Mouse (Mus musculus): ENCODE measurements around the gene Rpsa.

The Rpsa gene

DNA sequence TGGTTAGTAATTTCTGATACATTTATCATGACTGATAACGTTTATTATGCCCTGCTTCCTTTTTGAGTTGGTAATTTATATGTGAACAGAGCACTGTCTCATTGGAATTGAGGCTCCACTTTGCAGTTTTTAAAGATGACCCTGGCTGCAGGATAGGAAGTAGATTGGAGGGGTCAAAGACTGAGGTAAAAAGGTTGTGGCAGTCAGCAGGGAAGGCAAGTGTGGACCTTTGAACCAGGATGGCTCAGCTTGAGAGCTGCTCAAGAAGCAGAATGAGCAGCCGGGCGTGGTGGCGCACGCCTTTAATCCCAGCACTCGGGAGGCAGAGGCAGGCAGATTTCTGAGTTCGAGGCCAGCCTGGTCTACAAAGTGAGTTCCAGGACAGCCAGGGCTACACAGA is 14.0 kb upstream of the Rpsa start:
- no peak for DNase-seq (ENCODE audit: low spot score in 2 of 2)

DNA sequence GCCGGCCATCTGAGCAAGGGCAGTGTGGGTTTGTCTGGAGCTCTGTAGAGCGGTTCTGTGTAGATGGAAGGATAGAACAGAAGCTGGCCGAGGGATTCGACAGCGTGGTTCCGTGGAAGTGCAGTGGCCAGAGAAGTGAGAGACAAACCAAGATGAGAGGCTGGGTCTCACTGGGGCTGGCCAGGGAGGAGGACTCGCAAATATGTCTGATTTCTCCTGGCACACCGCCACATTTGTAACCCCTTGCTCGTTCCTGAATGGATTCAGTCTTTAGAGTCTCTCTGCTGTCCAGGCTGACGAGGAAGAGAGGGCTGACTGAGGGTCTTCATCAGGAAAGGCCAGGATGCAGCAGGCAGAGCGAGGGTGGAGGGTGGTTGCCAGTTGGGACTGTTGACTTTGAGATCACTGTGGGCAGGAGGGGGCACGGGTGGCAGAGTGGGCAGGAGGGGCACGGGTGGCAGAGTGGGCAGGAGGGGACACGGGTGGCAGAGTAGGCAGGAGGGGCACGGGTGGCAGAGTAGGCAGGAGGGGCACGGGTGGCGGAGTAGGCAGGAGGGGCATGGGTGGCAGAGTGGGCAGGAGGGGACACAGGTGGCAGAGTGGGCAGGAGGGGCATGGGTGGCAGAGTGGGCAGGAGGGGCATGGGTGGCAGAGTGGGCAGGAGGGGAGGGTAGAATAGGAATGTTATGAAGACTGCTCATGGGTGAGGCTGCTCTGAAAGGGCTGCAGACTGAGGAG is 13.3 kb upstream of the Rpsa start:
- DNase-seq (ENCODE audit: low spot score in 2 of 2) = peak in 1 of 2 experiments; percentile 27

DNA sequence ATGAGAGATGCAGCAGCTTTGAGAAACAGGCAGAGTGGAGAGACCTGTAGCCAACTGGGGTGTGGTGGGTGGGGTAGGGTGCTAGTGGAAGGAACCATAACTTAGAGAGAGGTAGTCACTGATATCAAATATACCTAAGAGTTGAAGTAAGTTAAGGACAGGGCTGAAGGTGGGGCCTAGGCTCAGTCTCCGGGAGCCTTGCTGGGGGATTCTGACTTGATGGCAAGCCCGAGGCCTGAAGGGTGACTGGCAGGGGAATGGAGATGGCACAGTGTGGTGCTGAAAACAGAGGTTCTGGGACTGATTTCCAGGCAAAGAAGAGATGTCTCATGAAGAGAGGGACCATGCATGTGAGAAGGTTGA is 12.7 kb upstream of the Rpsa start:
- no peak for DNase-seq (ENCODE audit: low spot score in 2 of 2)

DNA sequence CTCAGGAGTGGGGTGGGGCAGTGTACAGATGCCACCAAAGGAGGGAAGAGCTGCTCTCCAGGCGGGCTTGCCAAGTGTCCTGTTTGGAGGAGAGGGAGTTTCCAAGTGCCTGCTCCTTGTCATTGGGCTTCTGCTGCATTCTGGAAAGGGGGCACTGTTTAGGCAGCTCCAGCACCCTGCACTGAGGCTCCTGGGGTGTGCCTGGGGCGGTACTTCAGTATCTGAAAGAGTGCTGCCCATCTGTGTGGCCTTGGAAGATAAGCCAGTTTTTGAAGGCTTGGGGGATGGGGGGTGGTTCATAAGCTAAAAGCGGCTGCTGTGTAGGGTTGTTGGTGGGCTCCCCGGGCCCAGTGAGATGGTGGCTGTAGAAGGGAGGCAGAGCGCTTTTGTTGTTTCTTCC is 11.9 kb upstream of the Rpsa start:
- no peak for DNase-seq (ENCODE audit: low spot score in 2 of 2)

GRCm38 (mm10) chr9:120116184-120116624 is 11.3 kb upstream of the Rpsa start:
- no peak for DNase-seq (ENCODE audit: low spot score in 2 of 2)

DNA sequence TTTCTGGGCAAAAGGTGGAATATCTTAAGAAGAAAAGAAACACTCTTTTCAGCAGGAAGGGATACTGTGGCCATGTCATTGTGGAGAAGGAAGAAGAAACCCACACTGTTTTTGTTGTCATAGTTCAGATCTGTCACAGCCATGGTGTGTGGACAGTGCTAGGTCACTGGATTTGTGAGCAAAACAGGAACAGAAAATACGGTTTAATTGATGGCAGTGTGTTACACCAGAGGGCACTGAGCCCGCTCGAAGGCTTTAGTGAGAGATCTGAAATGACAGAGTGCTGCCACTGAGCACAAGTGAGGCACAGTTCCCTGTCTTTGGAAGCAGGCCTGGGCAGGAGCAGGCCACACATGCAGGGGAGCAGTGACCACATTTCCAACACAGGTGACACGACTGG is 9.3 kb upstream of the Rpsa start:
- DNase-seq (ENCODE audit: low spot score in 2 of 2) = no peak

DNA sequence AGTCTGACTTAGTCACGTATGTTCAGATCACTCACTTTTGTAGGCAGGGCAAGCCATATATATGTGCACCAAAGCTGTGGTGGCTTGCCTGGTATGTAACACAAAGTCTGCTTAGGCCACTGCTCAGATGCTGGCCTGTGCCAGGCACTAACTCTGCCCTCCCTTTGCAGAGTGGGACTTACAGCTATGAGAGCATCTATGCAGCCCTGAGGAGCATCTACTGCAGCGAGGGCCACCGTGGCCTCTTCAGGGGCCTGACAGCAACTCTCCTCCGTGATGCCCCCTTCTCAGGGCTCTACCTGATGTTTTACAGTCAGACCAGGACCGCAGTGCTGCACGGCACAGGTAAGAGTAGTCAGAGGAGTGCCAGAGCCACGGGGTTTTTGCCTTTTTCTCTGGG is 7.0 kb upstream of the Rpsa start:
- no peak for DNase-seq (ENCODE audit: low spot score in 2 of 2)

- no peak for DNase-seq (ENCODE audit: low spot score in 2 of 2)
Measured at GRCm38 (mm10) chr9:120126868-120127267, 621 bp upstream of the Rpsa start.

- DNase-seq (ENCODE audit: low spot score in 2 of 2) = no peak
Measured at GRCm38 (mm10) chr9:120129276-120129675, 1.8 kb downstream of the Rpsa start.

DNA sequence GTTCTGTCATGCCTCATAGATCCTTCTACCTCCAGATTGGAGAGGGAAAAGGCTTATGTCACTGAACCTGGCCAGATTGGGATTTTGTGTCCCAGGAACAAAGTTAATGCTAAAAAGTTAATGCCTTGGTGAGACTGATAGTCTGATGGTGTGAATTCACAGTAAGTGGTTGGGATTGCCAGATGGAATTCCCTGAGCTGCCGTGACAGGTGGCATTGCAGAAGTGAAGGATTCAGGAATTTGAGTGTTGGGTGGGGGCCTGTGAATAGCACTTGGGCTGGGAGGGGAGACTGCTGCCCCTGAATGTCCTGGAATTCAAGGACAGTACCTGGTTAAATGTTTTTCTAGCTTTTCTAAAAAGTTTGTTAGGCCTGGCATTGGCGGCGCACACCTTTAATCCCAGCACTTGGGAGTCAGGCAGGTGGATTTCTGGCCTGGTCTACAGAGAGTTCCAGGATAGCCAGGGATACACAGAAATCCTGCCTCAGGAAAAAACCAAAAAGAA is 4.3 kb downstream of the Rpsa start:
- DNase-seq (ENCODE audit: low spot score in 2 of 2) = no peak

GRCm38 (mm10) chr9:120132980-120133754 is 5.7 kb downstream of the Rpsa start:
- no peak for DNase-seq (ENCODE audit: low spot score in 2 of 2)

DNA sequence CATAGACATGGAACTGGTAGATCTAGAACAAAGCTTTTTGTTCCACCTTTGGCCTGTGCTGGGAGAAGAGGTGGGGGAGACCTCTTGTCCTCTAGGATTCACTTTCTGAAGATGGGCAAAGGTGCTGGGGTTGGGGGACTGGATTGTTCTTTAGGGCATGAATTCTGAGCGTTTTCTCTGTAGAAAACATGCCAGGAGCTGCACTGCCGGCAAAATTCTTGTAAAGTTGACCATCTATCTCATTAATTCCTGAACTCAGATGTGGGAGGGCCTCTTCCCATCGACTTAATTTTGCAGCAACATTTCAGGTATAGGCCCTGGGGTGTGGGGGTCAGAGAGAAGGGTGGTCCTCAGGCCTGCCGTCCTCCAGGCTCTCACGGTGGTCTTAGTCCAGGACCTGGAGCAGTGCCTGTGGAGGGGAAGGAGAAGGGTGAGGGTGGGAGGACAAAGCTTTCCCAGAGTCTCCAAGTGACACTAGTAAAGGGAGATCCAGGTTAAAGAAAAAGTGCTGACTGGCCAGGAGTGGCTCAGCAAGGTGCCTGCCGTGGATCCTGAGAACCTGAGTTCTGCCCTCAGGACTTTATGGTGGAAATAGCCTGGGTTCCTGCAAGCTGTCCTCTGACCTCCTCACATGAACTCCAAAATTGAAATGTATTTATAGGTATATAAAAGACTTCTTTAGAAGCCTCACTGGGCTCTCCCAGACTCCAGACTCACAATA is 6.4 kb downstream of the Rpsa start:
- DNase-seq (ENCODE audit: low spot score in 2 of 2) = no peak

- no peak for DNase-seq (ENCODE audit: low spot score in 2 of 2)
Measured at GRCm38 (mm10) chr9:120134529-120135160, 7.2 kb downstream of the Rpsa start.

DNA sequence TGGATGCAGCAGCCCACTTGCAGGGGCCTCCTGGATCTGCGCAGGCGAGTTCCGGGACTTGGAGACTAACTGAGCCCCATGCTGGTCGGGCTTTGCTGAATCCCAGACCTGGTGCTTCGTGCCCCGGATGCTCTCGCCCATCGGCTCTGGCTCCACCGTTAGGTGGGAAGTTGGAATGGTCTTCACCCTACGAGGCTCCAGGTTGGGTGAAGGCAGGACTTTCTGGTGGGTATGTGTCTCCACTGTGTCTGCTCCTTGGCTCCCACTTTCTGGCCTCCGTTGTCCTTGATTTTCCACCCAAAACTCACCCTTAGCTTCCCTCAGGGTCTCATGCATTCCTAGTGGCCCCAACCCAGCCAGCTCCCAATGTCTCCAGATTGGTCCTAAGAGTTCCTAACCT is 8.0 kb downstream of the Rpsa start:
- no peak for DNase-seq (ENCODE audit: low spot score in 2 of 2)

GRCm38 (mm10) chr9:120140652-120141051 is 13.2 kb downstream of the Rpsa start:
- DNase-seq (ENCODE audit: low spot score in 2 of 2) = peak; percentile 82 to 92

DNA sequence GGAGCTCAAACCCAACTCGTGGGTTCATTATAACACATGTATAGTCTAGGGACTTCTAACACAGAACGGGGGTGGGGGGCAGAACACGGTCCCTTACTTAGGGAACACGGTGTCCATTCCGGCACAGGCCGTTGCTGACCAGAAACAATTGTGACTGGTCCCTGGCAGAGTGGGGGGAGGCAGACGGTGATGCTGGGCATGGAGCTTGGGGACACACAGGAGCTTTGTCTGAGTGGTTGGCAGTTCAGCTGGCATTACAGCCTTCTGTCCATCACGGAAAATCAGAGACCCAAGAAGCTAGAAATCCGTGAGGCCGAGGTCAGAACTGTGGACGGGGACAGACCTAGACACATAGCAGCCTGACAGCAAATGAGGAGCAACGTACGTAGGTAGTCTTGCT is 17.0 kb downstream of the Rpsa start:
- no peak for DNase-seq (ENCODE audit: low spot score in 2 of 2)

GRCm38 (mm10) chr9:120149222-120149828 is 21.8 kb downstream of the Rpsa start, which contains the start of gene Mobp:
Gene Mobp, plus strand, starts transcription at chr9:120149707.
- DNase-seq (ENCODE audit: low spot score in 2 of 2) = no peak

DNA sequence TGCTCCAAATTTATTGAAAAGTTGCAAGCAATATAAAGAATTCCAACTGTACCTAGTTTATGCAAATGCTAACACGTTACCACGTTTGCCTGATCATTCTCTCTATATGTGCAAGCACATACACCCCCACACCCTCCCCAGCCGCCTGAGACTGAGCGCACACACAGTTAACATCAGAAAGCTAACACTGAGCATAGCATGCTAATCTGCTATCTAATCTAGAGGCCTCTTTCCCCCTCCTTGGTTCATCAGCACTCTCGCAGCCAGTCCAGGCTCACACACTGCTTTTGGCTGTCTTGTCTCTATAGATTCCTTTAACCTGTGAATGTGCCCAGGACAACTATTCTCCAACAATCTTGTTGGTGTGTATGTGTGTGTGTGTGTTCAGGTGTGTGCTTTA is 23.7 kb downstream of the Rpsa start:
- no peak for DNase-seq (ENCODE audit: low spot score in 2 of 2)

DNA sequence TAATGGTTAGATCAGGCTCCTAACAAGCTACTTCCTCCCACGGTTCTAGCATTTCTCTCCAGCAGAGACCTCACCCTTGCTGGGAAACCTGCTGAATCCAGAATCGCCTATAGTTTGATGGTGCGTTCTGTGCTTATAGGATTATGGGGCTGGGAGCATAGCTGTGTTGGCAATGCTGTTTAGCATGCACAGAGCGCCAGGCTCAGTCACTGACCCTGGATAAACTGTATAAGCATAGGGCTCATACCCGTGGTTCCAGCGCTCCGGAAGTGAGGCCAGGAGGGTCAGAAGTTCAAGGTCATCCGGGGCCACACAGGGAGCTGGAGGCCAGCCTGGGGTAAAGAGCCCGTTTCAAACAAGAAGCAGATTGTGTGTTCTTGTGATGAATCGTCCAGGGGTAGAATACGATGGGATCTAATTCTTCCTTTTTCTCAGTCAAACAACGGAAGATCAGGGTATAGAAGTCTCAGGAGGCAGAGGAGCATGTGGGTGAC is 24.5 kb downstream of the Rpsa start:
- no peak for DNase-seq (ENCODE audit: low spot score in 2 of 2)

DNA sequence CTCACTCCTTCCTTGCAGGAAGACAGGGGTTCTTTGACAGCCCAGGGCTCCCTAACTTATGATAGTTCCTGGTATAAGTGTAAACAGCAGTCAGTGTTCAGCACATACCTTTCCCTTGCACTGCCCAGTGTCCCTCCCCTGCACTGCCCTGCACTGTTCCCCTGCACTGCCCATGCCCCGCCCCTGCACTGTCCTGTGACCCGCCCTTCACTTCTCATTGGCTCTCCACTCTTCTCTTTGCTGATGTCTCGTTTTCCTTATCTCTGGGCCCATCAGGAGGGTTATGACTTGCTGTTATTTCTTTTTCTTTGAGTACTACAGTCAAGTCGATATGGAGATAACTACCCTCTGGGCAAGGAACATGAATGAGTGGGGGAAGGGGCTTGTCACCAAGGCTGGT is 30.6 kb downstream of the Rpsa start:
- DNase-seq (ENCODE audit: low spot score in 2 of 2) = no peak

DNA sequence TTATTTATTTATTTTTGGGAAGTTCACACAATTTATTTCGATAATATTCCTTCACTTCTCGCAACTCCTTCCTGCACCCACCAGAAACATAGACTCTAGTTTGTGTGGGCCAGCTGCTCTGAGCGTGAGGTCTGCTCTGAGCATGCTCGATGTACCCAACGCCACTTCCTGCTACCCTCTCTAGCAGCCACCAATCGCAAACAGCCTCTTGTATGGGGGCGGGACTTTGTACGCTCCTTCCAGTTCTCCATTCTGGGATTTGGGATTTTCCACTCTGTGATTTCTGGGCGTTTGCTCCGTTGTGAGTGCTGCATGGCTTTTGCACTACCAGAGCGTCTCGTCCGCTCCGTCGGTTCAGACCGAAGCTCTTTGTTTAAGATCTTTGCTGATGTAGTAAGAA is 36.4 kb downstream of the Rpsa start:
- no peak for DNase-seq (ENCODE audit: low spot score in 2 of 2)

Data from right cerebral cortex, postnatal 10 days (tissue).